Mouse (Mus musculus) intestine, embryonic 16.5 days (tissue): ENCODE measurements around the gene Kat5. TPM values are rescaled to one million over a fixed set of nuclear protein-coding genes. Genes with fewer than 3 reads are reported as not detected.

ENCODE experiments used
- ATAC-seq: fragments of 200-750 bp; cut with Nextera tagmentation; 2 replicates; pipeline ENCODE4 v1.8.0; 2017; ENCODE audit warnings: moderate TSS enrichment, moderate library complexity
- H3K27ac ChIP-seq: fragments of 300-500 bp; sonication (generic); 2 replicates; pipeline ENCODE4 v1.5.1; 2014; ENCODE audit warnings: mild to moderate bottlenecking, low read length
- H3K27me3 ChIP-seq: fragments of 300-500 bp; sonication (generic); replicated peaks from 2 replicates; pipeline ENCODE4 v1.6.1; 2014; ENCODE audit warnings: low read length, control low read depth, mixed read lengths; ENCODE audit not compliant: control insufficient read depth, insufficient read depth
- H3K36me3 ChIP-seq: fragments of 300-500 bp; sonication (generic); 2 replicates; pipeline ENCODE4 v1.6.1; 2014; ENCODE audit warnings: low read length, control low read depth; ENCODE audit not compliant: control insufficient read depth, insufficient read depth
- H3K4me1 ChIP-seq: fragments of 300-500 bp; sonication (generic); 2 replicates; pipeline ENCODE4 v1.6.1; 2014; ENCODE audit warnings: low read length, control low read depth, mixed read lengths; ENCODE audit not compliant: control insufficient read depth, insufficient read depth
- H3K4me2 ChIP-seq: fragments of 300-500 bp; sonication (generic); 2 replicates; pipeline ENCODE4 v1.6.1; 2014; ENCODE audit warnings: low read depth, low read length, control low read depth
- H3K4me3 ChIP-seq: fragments of 300-500 bp; sonication (generic); 2 replicates; pipeline ENCODE4 v1.5.1; 2014; ENCODE audit warnings: mild to moderate bottlenecking, low read length
- H3K9ac ChIP-seq: fragments of 300-500 bp; sonication (generic); 2 replicates; pipeline ENCODE4 v1.6.1; 2014; ENCODE audit warnings: low read depth, low read length
- H3K9me3 ChIP-seq: fragments of 300-500 bp; sonication (generic); 2 replicates; pipeline ENCODE4 v1.6.1; 2016; ENCODE audit warnings: low read length, control low read depth; ENCODE audit not compliant: control insufficient read depth
- WGBS: fragments of 180-500 bp; shearing (Covaris S2); extraction: QIAGEN DNeasy Blood & Tissue Kit; methylation state at CpG from one replicate; pipeline ENCODE4 v1.1.7; 2014; 5-methylcytosine and 5-hydroxymethylcytosine counted together
- polyA plus RNA-seq: library from polyadenylated mRNA; unstranded; fragments of >200 nt; fragmentation: Nextera tagmentation; extraction: Ambion mirVana; gene quantifications from 2 replicates; pipeline ENCODE4 v1.2.1, GENCODE M21; 2015

Kat5 gene
- polyA plus RNA-seq, 1 experiment from 2014 or later: 40.9 TPM

DNA sequence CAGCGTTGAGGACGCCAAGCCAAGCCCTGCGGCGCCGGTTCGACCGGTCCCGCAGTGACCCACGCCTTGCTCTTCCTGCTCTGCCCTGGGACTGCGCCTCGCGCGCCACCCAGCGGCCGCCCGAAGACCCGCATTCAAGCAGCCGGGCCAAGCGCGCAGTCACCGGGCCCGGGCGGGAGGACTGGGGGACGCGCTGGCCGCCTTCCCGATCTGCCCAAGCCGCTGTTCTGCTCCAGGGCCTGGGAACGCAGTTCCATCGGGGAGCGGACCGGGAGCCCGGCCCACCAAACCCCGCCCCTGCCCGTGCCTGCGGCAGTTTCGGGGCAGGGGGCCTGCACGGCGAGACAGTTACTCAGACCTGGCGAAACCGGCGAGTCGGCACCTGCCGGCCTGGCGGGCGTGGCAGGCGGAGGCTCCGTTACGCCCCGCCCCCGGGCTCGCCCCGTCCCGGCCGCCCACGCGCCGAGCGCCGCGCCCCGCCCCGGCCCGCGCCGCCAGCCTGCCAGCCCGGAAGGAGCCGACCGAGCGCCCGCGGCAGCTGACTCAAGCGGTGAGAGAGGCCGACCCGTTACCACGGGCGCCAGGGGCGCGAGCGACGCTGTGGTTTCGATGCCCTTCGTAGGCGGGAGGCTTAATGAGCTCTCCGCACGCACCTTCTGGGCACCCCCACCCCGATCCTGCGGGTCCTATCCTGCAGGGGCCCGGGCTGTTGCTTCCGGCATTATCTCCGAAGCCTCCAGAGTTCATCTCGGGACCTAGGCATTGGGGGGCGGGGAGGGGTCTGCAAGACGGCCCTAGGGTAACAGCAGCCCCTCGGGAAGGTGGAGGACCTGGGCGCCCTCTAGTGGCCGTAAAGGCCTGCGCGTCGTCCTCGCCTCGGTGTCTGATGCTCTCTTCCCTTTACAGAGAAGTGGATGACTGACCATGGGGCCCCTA lies 42.2 kb downstream of the Kat5 start, which contains the start of gene Ap5b1:
Gene Ap5b1, plus strand, starts transcription at position 492 of the 936 bp plus-strand sequence.
- under 1% methylated on average over 97 of the region's 102 CpGs for WGBS
- no peaks in the 10 kb centered on the region for H3K27me3 ChIP-seq
- ATAC-seq: peak; percentile 90

DNA sequence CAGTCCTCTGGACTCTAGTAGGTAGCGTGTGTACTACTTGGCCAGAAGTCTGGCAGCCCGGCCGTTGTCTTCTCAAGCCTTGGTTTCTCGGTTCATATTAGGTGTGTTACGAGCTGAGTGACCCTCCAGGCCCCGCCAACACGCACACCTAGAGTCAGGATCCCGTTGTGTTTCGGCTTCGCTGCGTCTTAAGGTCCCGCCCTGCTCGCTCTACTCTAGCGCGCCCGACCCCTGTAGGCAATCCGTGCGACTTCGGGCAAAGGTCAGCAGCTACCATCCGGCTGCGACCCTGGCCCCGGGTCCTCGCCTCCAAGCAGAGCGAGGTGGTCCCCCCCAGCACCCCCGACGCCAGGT lies 42.9 kb downstream of the Kat5 start:
- Histone ChIP-seq H3K27me3 (no peaks in the 10 kb centered on the region), H3K9me3 (no peaks in the 10 kb centered on the region), H3K9ac (peak overlapping the region; percentile 89), H3K4me1 (peaks cover 32% of the 10 kb centered on the region), H3K4me2 (peak overlapping the region; percentile 97), H3K4me3 (peak overlapping the region; percentile 80), H3K36me3 (peaks cover 5% of the 10 kb centered on the region), H3K27ac (peak overlapping the region; percentile 97)
- ATAC-seq: peak; percentile 49
- 2% methylated on average over 26 of the region's 26 CpGs for WGBS

More for the DNA sequence above, 42.2 kb downstream of the Kat5 start, which contains the start of gene Ap5b1:
- Histone ChIP-seq H3K36me3 (peaks cover 5% of the 10 kb centered on the region), H3K4me3 (peak within 1 kb of the TSS; percentile 80), H3K9me3 (no peaks in the 10 kb centered on the region), H3K9ac (peak within 1 kb of the TSS; percentile 89), H3K4me2 (peak within 1 kb of the TSS; percentile 97), H3K27ac (peak within 1 kb of the TSS; percentile 97), H3K4me1 (peaks cover 32% of the 10 kb centered on the region)

DNA sequence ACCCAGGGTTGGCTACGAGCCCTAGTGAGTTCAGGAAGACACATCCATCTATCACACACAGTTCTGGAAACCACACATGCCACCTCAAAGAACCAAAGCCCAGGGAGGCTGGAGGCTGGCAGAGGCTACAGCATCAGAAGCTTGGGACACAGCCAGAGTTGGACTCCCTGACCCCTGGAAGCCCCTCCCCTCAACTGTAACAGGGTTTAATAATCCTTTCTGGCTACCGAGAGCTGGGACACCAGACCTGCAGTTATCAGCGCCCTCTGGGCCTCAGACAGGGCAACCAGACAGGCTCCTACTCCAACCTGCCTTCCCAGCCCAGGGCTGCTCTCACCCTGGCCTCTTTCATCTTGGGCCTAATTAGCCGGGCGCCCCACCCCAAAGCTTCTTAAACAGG lies 43.7 kb downstream of the Kat5 start:
- Histone ChIP-seq H3K4me3 (no peak overlapping the region; the same call in 1 of the 2 replicates), H3K9me3 (no peaks in the 10 kb centered on the region), H3K36me3 (peaks cover 5% of the 10 kb centered on the region), H3K27me3 (0 out of 2 replicates have a peak, but pooled peaks cover 2% of the 10 kb centered on the region), H3K4me2 (peak overlapping the region; percentile 97), H3K9ac (peak overlapping the region; percentile 89; the same call in 1 of the 2 replicates), H3K4me1 (peaks cover 32% of the 10 kb centered on the region), H3K27ac (peak overlapping the region; percentile 97)
- ATAC-seq: no peak
- WGBS: 58% methylated on average over 5 of the region's 5 CpGs

DNA sequence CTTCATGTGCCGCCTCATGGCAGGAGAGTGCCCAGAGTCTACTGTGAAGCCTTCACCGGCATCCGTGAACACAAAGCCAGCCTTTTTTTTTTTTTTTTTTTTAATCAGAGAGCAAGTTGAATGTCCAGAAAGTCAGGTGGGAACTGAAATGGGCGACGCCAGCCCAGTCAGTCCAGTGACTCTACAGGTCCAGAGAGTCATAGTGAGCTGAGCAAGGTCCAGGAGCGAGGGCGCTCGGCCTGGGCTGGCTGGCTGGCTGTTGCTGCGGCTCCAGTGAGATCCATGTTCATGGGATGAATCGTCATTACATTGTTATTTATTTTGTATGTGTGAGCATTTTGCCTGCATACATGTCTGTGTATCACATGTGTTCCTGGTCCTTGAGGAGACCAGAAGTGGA lies 47.3 kb downstream of the Kat5 start:
- Histone ChIP-seq H3K9ac (no peak overlapping the region), H3K27ac (0 out of 2 replicates have a peak overlapping the region, but pooled peaks have one; percentile 92), H3K4me2 (no peak overlapping the region), H3K4me1 (peaks cover 23% of the 10 kb centered on the region), H3K27me3 (peaks cover 4% of the 10 kb centered on the region; the same call in 1 of the 2 replicates), H3K4me3 (no peak overlapping the region), H3K36me3 (no peaks in the 10 kb centered on the region), H3K9me3 (no peaks in the 10 kb centered on the region)
- ATAC-seq: no peak
- 91% methylated on average over 10 of the region's 10 CpGs for whole genome bisulfite sequencing

DNA sequence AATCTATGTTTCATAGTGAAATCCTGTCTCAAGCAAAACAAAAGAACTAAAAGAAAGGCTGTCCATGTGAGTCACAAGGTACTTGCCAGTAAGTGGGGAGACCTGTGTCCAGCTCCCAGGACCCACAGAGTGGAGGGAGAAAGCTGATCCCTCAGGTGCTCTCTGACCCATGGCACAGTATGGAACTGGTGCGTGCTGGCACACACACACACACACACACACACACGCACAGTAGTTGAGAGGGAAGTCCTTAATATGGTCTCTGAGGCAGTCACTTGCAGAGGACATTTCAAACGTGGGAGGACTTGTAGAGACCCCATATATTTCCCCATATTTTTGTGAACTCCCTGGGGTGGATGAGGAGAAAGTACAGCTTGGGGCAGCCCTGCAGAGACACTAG lies 48.2 kb downstream of the Kat5 start:
- no peak overlapping the region for H3K9ac ChIP-seq
- no peaks in the 10 kb centered on the region for H3K36me3 ChIP-seq
- H3K27ac ChIP-seq: peak overlapping the region; percentile 92
- 0 out of 2 replicates have a peak, but pooled peaks have one; percentile 2 for ATAC-seq
- no peaks in the 10 kb centered on the region for H3K9me3 ChIP-seq
- H3K4me3 ChIP-seq: peak overlapping the region; percentile 58
- peak overlapping the region; percentile 50 for H3K4me2 ChIP-seq
- peaks cover 22% of the 10 kb centered on the region for H3K4me1 ChIP-seq
- peaks cover 4% of the 10 kb centered on the region; the same call in 1 of the 2 replicates for H3K27me3 ChIP-seq
- WGBS: 38% methylated on average over 3 of the region's 3 CpGs

DNA sequence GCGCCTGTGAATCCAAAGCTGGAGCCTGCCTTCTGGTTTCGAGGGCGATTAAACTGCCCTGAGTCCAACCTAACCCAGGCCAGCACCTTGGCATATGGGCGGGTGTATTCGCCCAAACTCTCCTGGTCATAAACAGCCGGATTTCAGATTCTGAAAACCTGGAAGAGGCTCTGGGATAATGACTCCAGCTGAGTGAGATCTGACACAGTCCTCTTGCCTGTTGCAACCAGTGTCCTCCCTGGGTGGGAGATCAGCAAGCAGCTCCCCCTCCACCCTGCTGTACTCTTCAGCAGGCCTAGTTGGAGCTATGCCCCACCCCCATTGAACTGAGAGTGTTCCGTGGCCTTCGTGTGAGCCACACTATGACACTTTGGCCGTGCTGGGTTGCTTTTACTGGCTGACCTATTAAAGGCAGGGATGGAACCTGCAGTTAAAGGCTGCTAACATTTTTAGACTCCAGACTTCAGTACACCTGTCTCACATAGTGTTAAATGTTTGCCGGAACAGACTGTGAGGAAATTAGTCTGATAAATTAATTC lies 48.7 kb downstream of the Kat5 start:
- Histone ChIP-seq H3K36me3 (no peaks in the 10 kb centered on the region), H3K9ac (peak overlapping the region; percentile 71), H3K4me2 (peak overlapping the region; percentile 50), H3K9me3 (no peaks in the 10 kb centered on the region), H3K27ac (peak overlapping the region; percentile 92), H3K27me3 (peaks cover 4% of the 10 kb centered on the region; the same call in 1 of the 2 replicates), H3K4me3 (peak overlapping the region; percentile 58), H3K4me1 (peaks cover 25% of the 10 kb centered on the region)
- WGBS: 14% methylated on average over 10 of the region's 10 CpGs
- ATAC-seq: peak; percentile 34; the same call in 1 of the 2 replicates

DNA sequence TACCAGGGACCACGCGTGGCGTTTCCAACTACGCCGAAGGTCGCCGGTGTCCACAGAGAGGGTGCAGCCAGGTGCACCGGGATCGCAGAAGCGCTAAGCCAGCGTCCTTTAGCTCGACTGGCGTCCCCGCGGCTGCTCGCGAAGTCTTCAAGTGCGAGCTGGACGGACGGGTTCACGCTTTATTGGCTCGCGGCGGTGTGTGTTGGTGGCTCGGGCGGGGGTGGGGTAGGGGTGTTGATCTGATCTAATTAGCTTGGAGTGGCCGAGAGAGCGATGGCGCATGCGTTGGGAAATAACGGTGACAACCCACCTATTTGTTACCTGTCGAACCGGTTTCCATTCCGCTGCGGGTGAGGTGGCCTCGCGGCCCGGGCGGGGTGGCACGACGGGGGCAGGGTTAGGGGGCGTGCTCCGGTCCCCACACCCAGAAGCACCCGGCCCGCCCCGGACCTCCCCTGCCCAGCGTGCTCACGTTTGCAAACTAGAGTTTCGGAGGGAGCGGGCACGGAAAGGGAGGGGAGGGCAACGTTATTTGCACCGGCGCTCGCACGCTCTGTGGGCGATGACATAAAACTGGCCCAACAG lies 49.5 kb downstream of the Kat5 start, which contains the start of gene Ovol1:
Gene Ovol1, minus strand, starts transcription at position 190 of the 585 bp plus-strand sequence.
- Histone ChIP-seq H3K4me1 (peaks cover 25% of the 10 kb centered on the region), H3K9me3 (no peaks in the 10 kb centered on the region), H3K36me3 (no peaks in the 10 kb centered on the region), H3K27me3 (peaks cover 4% of the 10 kb centered on the region; the same call in 1 of the 2 replicates), H3K4me2 (peak within 1 kb of the TSS; percentile 50), H3K4me3 (peak within 1 kb of the TSS; percentile 58), H3K9ac (peak within 1 kb of the TSS; percentile 71), H3K27ac (peak within 1 kb of the TSS; percentile 92)
- WGBS: under 1% methylated on average over 57 of the region's 57 CpGs
- peak; percentile 84 for ATAC-seq

DNA sequence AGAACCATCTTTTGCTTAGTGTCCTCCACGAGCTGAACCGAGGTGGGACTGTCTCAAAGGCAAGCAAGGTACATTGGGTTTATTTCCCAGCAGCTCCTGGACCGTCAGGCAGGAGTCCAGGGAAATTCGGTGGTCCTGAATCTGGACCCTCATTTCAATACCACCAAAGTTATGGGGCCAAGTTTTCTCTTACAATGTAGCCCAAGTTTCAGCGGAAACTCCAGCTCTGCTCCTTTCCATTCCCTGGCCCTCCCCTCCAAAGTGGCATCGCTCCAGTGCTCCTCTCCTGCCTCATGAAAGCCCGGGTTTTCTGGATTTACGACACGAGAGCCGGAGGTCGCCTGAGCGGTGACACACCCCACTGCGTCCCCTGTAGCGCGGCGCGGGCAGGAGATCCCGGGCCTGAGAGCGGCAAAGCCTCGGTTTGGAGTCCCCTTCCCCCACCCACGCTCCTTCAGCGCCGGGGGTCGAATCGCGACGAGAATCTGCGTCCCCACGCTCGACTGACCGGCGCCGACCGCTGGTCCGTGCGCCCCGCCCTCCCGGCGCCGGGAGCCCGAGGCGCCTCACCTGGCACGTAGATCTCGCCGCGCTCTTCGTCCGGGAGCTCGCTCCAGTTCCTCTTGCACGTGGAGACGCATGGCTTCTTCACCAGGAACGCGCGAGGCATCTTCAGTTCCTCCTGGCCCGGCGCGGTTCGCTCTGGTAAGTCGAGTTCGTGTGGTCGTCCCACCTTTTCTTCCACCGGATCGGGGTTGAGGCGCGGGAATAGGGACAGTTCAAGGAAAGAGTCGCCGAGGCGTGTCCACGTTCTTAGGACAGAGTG lies 50.2 kb downstream of the Kat5 start:
- peak overlapping the region; percentile 58 for H3K4me3 ChIP-seq
- H3K27ac ChIP-seq: peak overlapping the region; percentile 92
- no peaks in the 10 kb centered on the region for H3K36me3 ChIP-seq
- peak overlapping the region; percentile 71 for H3K9ac ChIP-seq
- H3K4me2 ChIP-seq: peak overlapping the region; percentile 50
- peaks cover 26% of the 10 kb centered on the region for H3K4me1 ChIP-seq
- WGBS: under 1% methylated on average over 69 of the region's 69 CpGs
- H3K27me3 ChIP-seq: peaks cover 4% of the 10 kb centered on the region; the same call in 1 of the 2 replicates
- peak; percentile 9; the same call in 1 of the 2 replicates for ATAC-seq
- H3K9me3 ChIP-seq: no peaks in the 10 kb centered on the region
